Mouse (Mus musculus) liver, embryonic 12.5 days (tissue): ENCODE measurements around the gene Chrm1. TPM values are rescaled to one million over a fixed set of nuclear protein-coding genes. Genes with fewer than 3 reads are reported as not detected.

Source experiments
- ATAC-seq: fragments of 200-750 bp; cut with Nextera tagmentation; 2 replicates; pipeline ENCODE4 v1.8.0; 2017; ENCODE audit warnings: moderate number of reproducible peaks, mild to moderate bottlenecking, moderate library complexity
- H3K27ac ChIP-seq: fragments of 300-500 bp; sonication (generic); 2 replicates; pipeline ENCODE4 v1.5.1; 2016; ENCODE audit warnings: mild to moderate bottlenecking
- H3K27me3 ChIP-seq: fragments of 300-500 bp; sonication (generic); replicated peaks from 2 replicates; pipeline ENCODE4 v1.6.1; 2016; ENCODE audit warnings: mild to moderate bottlenecking, moderate library complexity
- H3K36me3 ChIP-seq: fragments of 300-500 bp; sonication (generic); 2 replicates; pipeline ENCODE4 v1.6.1; 2016; ENCODE audit warnings: mild to moderate bottlenecking, moderate library complexity
- H3K4me1 ChIP-seq: fragments of 300-500 bp; sonication (generic); 2 replicates; pipeline ENCODE4 v1.6.1; 2016
- H3K4me2 ChIP-seq: fragments of 300-500 bp; sonication (generic); 2 replicates; pipeline ENCODE4 v1.6.1; 2016; ENCODE audit warnings: mild to moderate bottlenecking, moderate library complexity
- H3K4me3 ChIP-seq: fragments of 300-500 bp; sonication (generic); 2 replicates; pipeline ENCODE4 v1.5.1; 2016; ENCODE audit warnings: mild to moderate bottlenecking, moderate library complexity
- H3K9ac ChIP-seq: fragments of 300-500 bp; sonication (generic); 2 replicates; pipeline ENCODE4 v1.6.1; 2016; ENCODE audit warnings: mild to moderate bottlenecking, moderate library complexity
- H3K9me3 ChIP-seq: fragments of 300-500 bp; sonication (generic); replicated peaks from 2 replicates; pipeline ENCODE4 v1.6.1; 2016; ENCODE audit warnings: mild to moderate bottlenecking, moderate library complexity
- WGBS: fragments of 180-500 bp; shearing (Covaris S2); methylation state at CpG from one replicate; pipeline ENCODE4 v1.1.7; 2016; ENCODE audit not compliant: insufficient replicate concordance; 5-methylcytosine and 5-hydroxymethylcytosine counted together
- polyA plus RNA-seq: library from polyadenylated mRNA; unstranded; fragments of >200 nt; fragmentation: Nextera tagmentation; extraction: Ambion mirVana; gene quantifications from 2 replicates; pipeline ENCODE4 v1.2.1, GENCODE M21; 2016

Gene Chrm1
- not detected in 2 replicates for polyA plus RNA-seq

GRCm38 (mm10) chr19:8663360-8663839, at the start of gene Chrm1:
Chrm1 (plus strand) TSS chr19:8663789.
- no peaks in the 10 kb centered on the region for H3K36me3 ChIP-seq
- 0 out of 2 replicates have a peak within 1 kb of the TSS, but pooled peaks have one; percentile 53 for H3K4me3 ChIP-seq
- H3K27me3 ChIP-seq: peaks cover 47% of the 10 kb centered on the region
- H3K4me2 ChIP-seq: peak within 1 kb of the TSS; percentile 85
- ATAC-seq: no peak
- no peak within 1 kb of the TSS for H3K27ac ChIP-seq
- no peak within 1 kb of the TSS for H3K9ac ChIP-seq
- 67% methylated on average over 9 of the region's 9 CpGs for WGBS
- peaks cover 33% of the 10 kb centered on the region for H3K4me1 ChIP-seq
- H3K9me3 ChIP-seq: no peaks in the 10 kb centered on the region

GRCm38 (mm10) chr19:8614343-8614742, 49.2 kb upstream of the Chrm1 start:
- Histone ChIP-seq H3K4me2 (no peak overlapping the region), H3K4me3 (no peak overlapping the region), H3K9me3 (no peaks in the 10 kb centered on the region), H3K27me3 (peaks cover 15% of the 10 kb centered on the region; the same call in 1 of the 2 replicates), H3K9ac (no peak overlapping the region), H3K36me3 (no peaks in the 10 kb centered on the region), H3K4me1 (no peaks in the 10 kb centered on the region), H3K27ac (no peak overlapping the region)
- no peak for ATAC-seq
- 44% methylated on average over 2 of the region's 2 CpGs for WGBS

- ATAC-seq: no peak
- H3K27ac ChIP-seq: no peak overlapping the region
- H3K27me3 ChIP-seq: peaks cover 15% of the 10 kb centered on the region; the same call in 1 of the 2 replicates
- no peaks in the 10 kb centered on the region for H3K36me3 ChIP-seq
- 43% methylated on average over 4 of the region's 4 CpGs for WGBS
- no peak overlapping the region for H3K4me2 ChIP-seq
- no peaks in the 10 kb centered on the region for H3K4me1 ChIP-seq
- no peaks in the 10 kb centered on the region for H3K9me3 ChIP-seq
- no peak overlapping the region for H3K9ac ChIP-seq
- H3K4me3 ChIP-seq: no peak overlapping the region
These were observed 47.3 kb upstream of the Chrm1 start for GRCm38 (mm10) chr19:8616314-8616713.

- WGBS: 42% methylated on average over 7 of the region's 7 CpGs
- ATAC-seq: no peak
- no peak within 1 kb of the TSS for H3K4me2 ChIP-seq
These were observed 45.7 kb upstream of the Chrm1 start, which contains the start of gene Slc22a6 for GRCm38 (mm10) chr19:8617904-8618303. Slc22a6 (plus strand) TSS chr19:8618039.

GRCm38 (mm10) chr19:8621098-8621497, 42.5 kb upstream of the Chrm1 start:
- Histone ChIP-seq H3K27me3 (peaks cover 5% of the 10 kb centered on the region), H3K9ac (no peak overlapping the region), H3K27ac (no peak overlapping the region), H3K36me3 (no peaks in the 10 kb centered on the region), H3K4me2 (no peak overlapping the region), H3K4me3 (no peak overlapping the region), H3K9me3 (no peaks in the 10 kb centered on the region), H3K4me1 (no peaks in the 10 kb centered on the region)
- ATAC-seq: no peak
- WGBS: 80% methylated on average over 7 of the region's 7 CpGs

More at GRCm38 (mm10) chr19:8617904-8618303, 45.7 kb upstream of the Chrm1 start, which contains the start of gene Slc22a6:
- no peak within 1 kb of the TSS for H3K4me3 ChIP-seq
- peaks cover 15% of the 10 kb centered on the region; the same call in 1 of the 2 replicates for H3K27me3 ChIP-seq
- H3K9me3 ChIP-seq: no peaks in the 10 kb centered on the region
- no peak within 1 kb of the TSS for H3K9ac ChIP-seq
- H3K4me1 ChIP-seq: no peaks in the 10 kb centered on the region
- no peak within 1 kb of the TSS for H3K27ac ChIP-seq
- no peaks in the 10 kb centered on the region for H3K36me3 ChIP-seq

- Histone ChIP-seq H3K27ac (no peak overlapping the region), H3K4me3 (no peak overlapping the region), H3K4me1 (peaks cover 8% of the 10 kb centered on the region; the same call in 1 of the 2 replicates), H3K27me3 (peaks cover 5% of the 10 kb centered on the region), H3K4me2 (no peak overlapping the region), H3K9ac (no peak overlapping the region), H3K36me3 (no peaks in the 10 kb centered on the region), H3K9me3 (no peaks in the 10 kb centered on the region)
- ATAC-seq: no peak
- 54% methylated on average over 2 of the region's 2 CpGs for WGBS
These were observed 33.3 kb upstream of the Chrm1 start for GRCm38 (mm10) chr19:8630249-8630648.

- H3K36me3 ChIP-seq: no peaks in the 10 kb centered on the region
- no peak overlapping the region for H3K4me2 ChIP-seq
- no peaks in the 10 kb centered on the region for H3K9me3 ChIP-seq
- H3K27ac ChIP-seq: no peak overlapping the region
- H3K4me1 ChIP-seq: peaks cover 8% of the 10 kb centered on the region; the same call in 1 of the 2 replicates
- WGBS: 65% methylated on average over 6 of the region's 6 CpGs
- H3K27me3 ChIP-seq: no peaks in the 10 kb centered on the region
- H3K9ac ChIP-seq: no peak overlapping the region
- no peak for ATAC-seq
- no peak overlapping the region for H3K4me3 ChIP-seq
These were observed 32.8 kb upstream of the Chrm1 start for GRCm38 (mm10) chr19:8630826-8631225.

- WGBS: 47% methylated on average over 1 of the region's 1 CpGs
- H3K4me3 ChIP-seq: no peak overlapping the region
These were observed 31.6 kb upstream of the Chrm1 start for GRCm38 (mm10) chr19:8632029-8632428.

GRCm38 (mm10) chr19:8642086-8642485, 21.5 kb upstream of the Chrm1 start:
- no peak overlapping the region for H3K4me3 ChIP-seq
- no peak overlapping the region for H3K4me2 ChIP-seq
- H3K27ac ChIP-seq: no peak overlapping the region
- H3K36me3 ChIP-seq: no peaks in the 10 kb centered on the region
- H3K27me3 ChIP-seq: 0 out of 2 replicates have a peak, but pooled peaks cover 4% of the 10 kb centered on the region
- no peak overlapping the region for H3K9ac ChIP-seq
- ATAC-seq: no peak
- 11% methylated on average over 5 of the region's 5 CpGs for WGBS
- H3K9me3 ChIP-seq: no peaks in the 10 kb centered on the region
- no peaks in the 10 kb centered on the region for H3K4me1 ChIP-seq

More at GRCm38 (mm10) chr19:8632029-8632428, 31.6 kb upstream of the Chrm1 start:
- Histone ChIP-seq H3K9me3 (no peaks in the 10 kb centered on the region), H3K4me2 (no peak overlapping the region), H3K27ac (no peak overlapping the region), H3K9ac (no peak overlapping the region), H3K36me3 (no peaks in the 10 kb centered on the region), H3K4me1 (0 out of 2 replicates have a peak, but pooled peaks cover 2% of the 10 kb centered on the region), H3K27me3 (no peaks in the 10 kb centered on the region)
- no peak for ATAC-seq

GRCm38 (mm10) chr19:8646393-8646792, 17.2 kb upstream of the Chrm1 start:
- no peaks in the 10 kb centered on the region for H3K4me1 ChIP-seq
- ATAC-seq: no peak
- H3K4me2 ChIP-seq: no peak overlapping the region
- WGBS: 68% methylated on average over 2 of the region's 2 CpGs
- H3K9ac ChIP-seq: no peak overlapping the region
- no peak overlapping the region for H3K27ac ChIP-seq
- no peak overlapping the region for H3K4me3 ChIP-seq
- H3K27me3 ChIP-seq: 0 out of 2 replicates have a peak, but pooled peaks cover 4% of the 10 kb centered on the region
- no peaks in the 10 kb centered on the region for H3K36me3 ChIP-seq
- H3K9me3 ChIP-seq: no peaks in the 10 kb centered on the region

- H3K4me1 ChIP-seq: no peaks in the 10 kb centered on the region
- no peak overlapping the region for H3K27ac ChIP-seq
- no peak overlapping the region for H3K4me2 ChIP-seq
- peaks cover 8% of the 10 kb centered on the region; the same call in 1 of the 2 replicates for H3K27me3 ChIP-seq
- no peak for ATAC-seq
- no peak overlapping the region for H3K4me3 ChIP-seq
- H3K36me3 ChIP-seq: no peaks in the 10 kb centered on the region
- no peak overlapping the region for H3K9ac ChIP-seq
- no peaks in the 10 kb centered on the region for H3K9me3 ChIP-seq
These were observed 7.8 kb upstream of the Chrm1 start for GRCm38 (mm10) chr19:8655833-8656232.

GRCm38 (mm10) chr19:8656341-8656740, 7.2 kb upstream of the Chrm1 start:
- H3K9ac ChIP-seq: no peak overlapping the region
- no peak for ATAC-seq
- H3K36me3 ChIP-seq: no peaks in the 10 kb centered on the region
- H3K4me2 ChIP-seq: no peak overlapping the region
- 52% methylated on average over 4 of the region's 4 CpGs for WGBS
- H3K9me3 ChIP-seq: no peaks in the 10 kb centered on the region
- H3K27ac ChIP-seq: no peak overlapping the region
- no peak overlapping the region for H3K4me3 ChIP-seq
- peaks cover 13% of the 10 kb centered on the region for H3K27me3 ChIP-seq
- no peaks in the 10 kb centered on the region for H3K4me1 ChIP-seq
